Mouse (Mus musculus): ENCODE measurements at regions not wholly inside any gene's neighbourhood (a gene's known extent, or its start where the extent isn't known, plus 50 kb on each side); places are given as distances from the start of the nearest gene placed in this dataset.

- Histone ChIP-seq H3K9ac (no peak overlapping the region), H3K9me3 (no peaks in the 10 kb centered on the region), H3K4me1 (no peaks in the 10 kb centered on the region), H3K4me2 (replicated peaks) (no peak overlapping the region), H3K36me3 (no peaks in the 10 kb centered on the region), H3K27me3 (no peaks in the 10 kb centered on the region), H3K27ac (no peak overlapping the region), H3K4me3 (no peak overlapping the region)
- ATAC-seq (ENCODE audit: insufficient number of reproducible peaks, insufficient read depth, low FRiP score, low TSS enrichment): no peak
- WGBS: 72% methylated on average over 2 of the region's 2 CpGs
Measured at GRCm38 (mm10) chr4:70952671-70953070, 417.9 kb upstream of the Megf9 start.

- Histone ChIP-seq H3K9me3 (no peaks in the 10 kb centered on the region), H3K27me3 (no peaks in the 10 kb centered on the region), H3K27ac (no peak overlapping the region), H3K36me3 (no peaks in the 10 kb centered on the region), H3K9ac (no peak overlapping the region), H3K4me1 (no peaks in the 10 kb centered on the region), H3K4me2 (replicated peaks) (no peak overlapping the region), H3K4me3 (no peak overlapping the region)
- no peak for ATAC-seq (ENCODE audit: insufficient number of reproducible peaks, insufficient read depth, low FRiP score, low TSS enrichment)
- WGBS: 81% methylated on average over 2 of the region's 2 CpGs
Measured at GRCm38 (mm10) chr4:70940146-70940545, 405.4 kb upstream of the Megf9 start.

- H3K9ac ChIP-seq: no peak overlapping the region
- no peak for ATAC-seq (ENCODE audit: insufficient number of reproducible peaks, insufficient read depth, low FRiP score, low TSS enrichment)
- no peaks in the 10 kb centered on the region for H3K4me1 ChIP-seq
- H3K27me3 ChIP-seq: no peaks in the 10 kb centered on the region
- H3K4me3 ChIP-seq: no peak overlapping the region
- H3K9me3 ChIP-seq: no peaks in the 10 kb centered on the region
- no peak overlapping the region for H3K4me2 ChIP-seq (replicated peaks)
- H3K27ac ChIP-seq: no peak overlapping the region
- no peaks in the 10 kb centered on the region for H3K36me3 ChIP-seq
Measured at GRCm38 (mm10) chr4:70934140-70934539, 399.3 kb upstream of the Megf9 start.

- WGBS: 46% methylated on average over 3 of the region's 3 CpGs
- Histone ChIP-seq H3K4me2 (replicated peaks) (no peak overlapping the region), H3K27me3 (no peaks in the 10 kb centered on the region), H3K9ac (no peak overlapping the region), H3K36me3 (no peaks in the 10 kb centered on the region), H3K27ac (no peak overlapping the region), H3K9me3 (no peaks in the 10 kb centered on the region), H3K4me3 (no peak overlapping the region), H3K4me1 (no peaks in the 10 kb centered on the region)
- no peak for ATAC-seq (ENCODE audit: insufficient number of reproducible peaks, insufficient read depth, low FRiP score, low TSS enrichment)
Measured at GRCm38 (mm10) chr4:70921972-70922692, 387.3 kb upstream of the Megf9 start.

- no peaks in the 10 kb centered on the region for H3K4me1 ChIP-seq
- H3K36me3 ChIP-seq: no peaks in the 10 kb centered on the region
- no peaks in the 10 kb centered on the region for H3K27me3 ChIP-seq
- no peak overlapping the region for H3K4me2 ChIP-seq (replicated peaks)
- H3K4me3 ChIP-seq: no peak overlapping the region
- no peak for ATAC-seq (ENCODE audit: insufficient number of reproducible peaks, insufficient read depth, low FRiP score, low TSS enrichment)
- H3K9me3 ChIP-seq: no peaks in the 10 kb centered on the region
- H3K27ac ChIP-seq: no peak overlapping the region
- H3K9ac ChIP-seq: no peak overlapping the region
Measured at GRCm38 (mm10) chr4:70914566-70914965, 379.8 kb upstream of the Megf9 start.

- Histone ChIP-seq H3K4me1 (no peaks in the 10 kb centered on the region), H3K27ac (no peak overlapping the region), H3K9ac (no peak overlapping the region), H3K4me3 (no peak overlapping the region), H3K36me3 (no peaks in the 10 kb centered on the region), H3K27me3 (no peaks in the 10 kb centered on the region), H3K9me3 (no peaks in the 10 kb centered on the region), H3K4me2 (replicated peaks) (no peak overlapping the region)
- WGBS: 40% methylated on average over 3 of the region's 3 CpGs
- 0 out of 2 replicates have a peak, but pooled peaks have one; percentile 64 for ATAC-seq (ENCODE audit: insufficient number of reproducible peaks, insufficient read depth, low FRiP score, low TSS enrichment)
Measured at GRCm38 (mm10) chr4:70906771-70907749, 372.3 kb upstream of the Megf9 start.
